Mouse (Mus musculus) limb, embryonic 14.5 days (tissue): ENCODE measurements at regions not wholly inside any gene's neighbourhood (a gene's known extent, or its start where the extent isn't known, plus 50 kb on each side); places are given as distances from the start of the nearest gene placed in this dataset.

Experiments
- ATAC-seq: fragments of 200-750 bp; cut with Nextera tagmentation; 2 replicates; pipeline ENCODE4 v1.8.0; 2017; ENCODE audit warnings: low read depth, moderate number of reproducible peaks, moderate TSS enrichment; ENCODE audit not compliant: low FRiP score
- DNase-seq: peaks from one replicate; pipeline ENCODE4 v3.0.0-alpha.2; 2015; ENCODE audit warnings: low spot score
- H3K27ac ChIP-seq: fragments of 300-500 bp; sonication (generic); replicated peaks from 2 replicates; pipeline ENCODE4 v1.5.1; 2014; ENCODE audit warnings: low read depth, mild to moderate bottlenecking, low read length, moderate library complexity, mixed read lengths
- H3K27me3 ChIP-seq: fragments of 300-500 bp; sonication (generic); 2 replicates; pipeline ENCODE4 v1.6.1; 2014; ENCODE audit warnings: low read length, mixed read lengths; ENCODE audit not compliant: control insufficient read depth, insufficient read depth
- H3K36me3 ChIP-seq: fragments of 300-500 bp; sonication (generic); 2 replicates; pipeline ENCODE4 v1.6.1; 2014; ENCODE audit warnings: mild to moderate bottlenecking, low read length, moderate library complexity, mixed read lengths; ENCODE audit not compliant: control insufficient read depth, insufficient read depth
- H3K4me1 ChIP-seq: fragments of 300-500 bp; sonication (generic); 2 replicates; pipeline ENCODE4 v1.6.1; 2014; ENCODE audit warnings: antibody characterized with exemption, low read length, mixed read lengths; ENCODE audit not compliant: control insufficient read depth, insufficient read depth
- H3K4me2 ChIP-seq: fragments of 300-500 bp; sonication (generic); replicated peaks from 2 replicates; pipeline ENCODE4 v1.6.1; 2014; ENCODE audit warnings: low read depth, mild to moderate bottlenecking, low read length, moderate library complexity; ENCODE audit not compliant: severe bottlenecking
- H3K4me3 ChIP-seq: fragments of 300-500 bp; sonication (generic); replicated peaks from 2 replicates; pipeline ENCODE4 v1.5.1; 2014; ENCODE audit warnings: low read length
- H3K9ac ChIP-seq: fragments of 300-500 bp; sonication (generic); 2 replicates; pipeline ENCODE4 v1.6.1; 2014; ENCODE audit warnings: mild to moderate bottlenecking, low read depth, low read length, moderate library complexity; ENCODE audit not compliant: severe bottlenecking
- H3K9me3 ChIP-seq: fragments of 300-500 bp; sonication (generic); 2 replicates; pipeline ENCODE4 v1.6.1; 2016; ENCODE audit warnings: low read length; ENCODE audit not compliant: control insufficient read depth
- POLR2A ChIP-seq: fragments of 200-500 bp; IDR thresholded peaks from 2 replicates; pipeline ENCODE4 v1.8.0; 2012; ENCODE audit warnings: inconsistent platforms, mild to moderate bottlenecking, moderate library complexity, borderline replicate concordance; ENCODE audit not compliant: insufficient read depth, insufficient read length; ENCODE audit errors: extremely low read depth
- WGBS: fragments of 180-500 bp; shearing (Covaris S2); extraction: QIAGEN DNeasy Blood & Tissue Kit; methylation state at CpG from one replicate; pipeline ENCODE4 v1.1.7; 2014; 5-methylcytosine and 5-hydroxymethylcytosine counted together

DNA sequence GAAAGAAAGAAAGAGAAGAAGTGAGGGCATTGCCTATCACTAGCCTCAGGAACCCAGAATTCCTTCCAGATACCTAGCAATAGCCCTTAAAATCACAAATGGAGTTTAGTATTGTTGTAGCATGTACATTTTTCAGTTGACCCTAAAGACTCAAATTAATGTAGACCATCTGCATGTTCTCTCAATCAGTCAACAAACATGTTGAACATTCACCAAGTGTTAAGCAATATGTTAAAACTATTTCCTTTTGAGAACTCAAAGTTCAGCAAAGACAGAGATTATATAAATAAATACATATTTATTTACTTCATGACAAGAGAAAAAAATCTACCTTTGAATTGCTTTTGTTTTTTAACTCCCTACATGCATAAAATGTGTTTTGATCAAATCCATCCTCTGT, 185.4 kb upstream of the Ttc14 start:
- Histone ChIP-seq H3K36me3 (no peaks in the 10 kb centered on the region), H3K4me1 (no peaks in the 10 kb centered on the region), H3K9me3 (no peaks in the 10 kb centered on the region), H3K4me3 (no peak overlapping the region), H3K4me2 (no peak overlapping the region), H3K27ac (no peak overlapping the region), H3K27me3 (no peaks in the 10 kb centered on the region), H3K9ac (no peak overlapping the region)
- no peak for ATAC-seq
- TF ChIP-seq POLR2A = no peak
- no peak for DNase-seq

DNA sequence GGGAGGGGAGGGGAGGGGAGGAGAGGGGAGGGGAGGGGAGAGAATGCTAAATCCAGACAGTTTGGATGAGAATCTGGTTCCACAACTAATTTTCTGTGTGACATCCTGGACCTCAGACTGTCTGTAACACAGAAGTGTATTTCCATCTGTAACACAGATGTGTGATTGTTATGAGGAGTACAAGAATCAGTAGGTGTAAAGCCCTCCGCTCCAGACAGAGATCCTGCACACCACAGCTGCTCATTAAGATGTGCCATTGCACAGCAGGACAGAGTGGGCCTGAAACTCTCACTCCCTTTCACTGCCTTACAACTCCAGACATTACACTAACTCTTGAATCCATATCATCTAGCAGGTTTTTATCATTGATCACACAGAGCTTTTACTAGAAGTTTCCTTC, 182.8 kb upstream of the Ttc14 start:
- Histone ChIP-seq H3K4me2 (no peak overlapping the region), H3K36me3 (no peaks in the 10 kb centered on the region), H3K4me1 (no peaks in the 10 kb centered on the region), H3K27ac (no peak overlapping the region), H3K9ac (no peak overlapping the region), H3K27me3 (no peaks in the 10 kb centered on the region), H3K9me3 (no peaks in the 10 kb centered on the region), H3K4me3 (no peak overlapping the region)
- TF ChIP-seq POLR2A = no peak
- no peak for DNase-seq
- ATAC-seq = peak; percentile 34; the same call in 1 of the 2 replicates
- 38% methylated on average over 1 of the region's 1 CpGs for WGBS

DNA sequence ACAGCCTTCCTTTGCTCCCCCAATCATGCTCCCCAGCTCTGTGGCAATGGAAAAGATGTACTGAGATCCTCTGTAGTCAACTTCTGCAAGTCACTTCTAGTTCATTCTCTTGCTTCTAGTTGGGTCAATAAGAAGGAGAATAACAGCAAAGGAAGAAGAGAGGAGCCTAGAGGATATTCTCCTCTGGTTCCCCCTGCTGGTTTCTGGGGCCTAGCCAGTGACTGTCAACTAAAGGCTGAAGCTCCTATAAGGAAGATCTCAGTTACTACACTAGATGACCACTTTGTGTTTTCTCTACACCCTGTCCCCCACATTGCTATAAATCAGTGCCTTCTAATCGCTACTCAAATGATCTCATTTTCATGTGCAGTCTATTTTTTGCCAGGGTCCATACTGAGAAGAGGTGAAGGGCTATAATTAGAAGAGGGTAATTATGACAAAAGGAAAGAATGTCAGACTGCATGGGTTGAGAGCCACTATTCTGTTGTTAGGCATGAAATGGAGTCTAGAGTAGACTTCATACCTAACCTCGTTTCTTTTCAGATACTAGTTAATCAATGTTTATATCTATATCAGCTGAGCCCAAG, 166.6 kb upstream of the Ttc14 start:
- no peak overlapping the region for H3K27ac ChIP-seq
- no peaks in the 10 kb centered on the region for H3K4me1 ChIP-seq
- no peak overlapping the region for H3K4me2 ChIP-seq
- H3K36me3 ChIP-seq = no peaks in the 10 kb centered on the region
- no peak overlapping the region for H3K4me3 ChIP-seq
- H3K27me3 ChIP-seq = no peaks in the 10 kb centered on the region
- no peak overlapping the region for H3K9ac ChIP-seq
- no peak for TF ChIP-seq POLR2A
- 63% methylated on average over 2 of the region's 2 CpGs for WGBS
- no peak for ATAC-seq
- DNase-seq = no peak
- H3K9me3 ChIP-seq = no peaks in the 10 kb centered on the region

- H3K27me3 ChIP-seq = no peaks in the 10 kb centered on the region
- H3K4me3 ChIP-seq = no peak overlapping the region
- no peak for ATAC-seq
- no peak overlapping the region for H3K9ac ChIP-seq
- TF ChIP-seq POLR2A = no peak
- no peak overlapping the region for H3K27ac ChIP-seq
- H3K4me2 ChIP-seq = no peak overlapping the region
- WGBS = 80% methylated on average over 5 of the region's 5 CpGs
- no peaks in the 10 kb centered on the region for H3K4me1 ChIP-seq
- no peak for DNase-seq
- H3K9me3 ChIP-seq = no peaks in the 10 kb centered on the region
- H3K36me3 ChIP-seq = no peaks in the 10 kb centered on the region
Measured at GRCm38 (mm10) chr3:33658597-33658996, 141.0 kb upstream of the Ttc14 start.
